Comparison of ENCODE assay signal across 7 mouse cellular contexts in genomic region chr16:28838016-28838415, GRCm38 (mm10).
DNase-seq lines count a peak whose midpoint lies in the region; ATAC-seq and TF ChIP-seq lines count a peak whose summit lies in the region.

No protein-coding gene starts in this region.

- no peak overlapping the region for H3K27ac ChIP-seq in bone marrow, adult 2 months (ENCODE audit: control insufficient read depth, insufficient read depth, low read depth, low read length, poor library complexity)
- H3K27ac ChIP-seq in forebrain, embryonic 13.5 days = no peak overlapping the region

- H3K9ac ChIP-seq in forebrain, embryonic 13.5 days = no peak overlapping the region

- peak; percentile 49 for DNase-seq in urinary bladder, postnatal 14 days (ENCODE audit: low spot score)
- DNase-seq in urinary bladder, adult 2 months (ENCODE audit: low spot score) = no peak
- DNase-seq in kidney, postnatal 4 days = peak; percentile 79 to 81
- peak; percentile 73 for DNase-seq in lung, postnatal 10 days
- peak; percentile 52 to 55 for DNase-seq in right cerebral cortex, postnatal 36 days (ENCODE audit: low spot score in 2 of 2)

- H3K4me1 ChIP-seq in bone marrow, adult 2 months (ENCODE audit: control insufficient read depth, insufficient read depth, low read length) = no peaks in the 10 kb centered on the region
- H3K4me1 ChIP-seq in forebrain, embryonic 13.5 days = peaks cover 16% of the 10 kb centered on the region

- TF ChIP-seq CTCF in bone marrow, adult 2 months (IDR thresholded peaks at IDR 0.05; ENCODE audit: control insufficient read depth, insufficient read depth, low read length) = peak; percentile 24; the same call in 1 of the 2 replicates

- H3K9me3 ChIP-seq in forebrain, embryonic 13.5 days (replicated peaks) = no peaks in the 10 kb centered on the region

- no peak for TF ChIP-seq POLR2A in bone marrow, adult 2 months (IDR thresholded peaks at IDR 0.05; ENCODE audit: borderline replicate concordance, control insufficient read depth, low read depth, low read length)

- H3K36me3 ChIP-seq in forebrain, embryonic 13.5 days (ENCODE audit: poor library complexity, severe bottlenecking) = no peaks in the 10 kb centered on the region

- no peak overlapping the region for H3K4me2 ChIP-seq in forebrain, embryonic 13.5 days

- 0 out of 2 replicates have a peak, but pooled peaks cover 11% of the 10 kb centered on the region for H3K27me3 ChIP-seq in forebrain, embryonic 13.5 days

- 17% methylated on average over 12 of the region's 12 CpGs for WGBS in bone marrow, adult 2 months
- WGBS in forebrain, embryonic 13.5 days = 11% methylated on average over 12 of the region's 12 CpGs

- ATAC-seq in forebrain, embryonic 13.5 days = peak; percentile 57

- H3K4me3 ChIP-seq in bone marrow, adult 2 months (replicated peaks; ENCODE audit: control insufficient read depth, low read depth, low read length) = no peak overlapping the region
- H3K4me3 ChIP-seq in forebrain, embryonic 13.5 days = no peak overlapping the region
